Mouse (Mus musculus): ENCODE data around the gene Fnip1. TPM values are rescaled to one million over a fixed set of nuclear protein-coding genes. Genes with fewer than 3 reads are reported as not detected.
"Not testable (repeated sequence)": the region's sequence is repeated elsewhere in the genome, so short reads cannot be mapped to it uniquely, and the experiment has no call there.

Gene Fnip1
- total RNA-seq (2021) = 10 to 100 TPM; 26.8 to 31.1 TPM
- long read RNA-seq, experiment 1, full-length matches to known transcripts = 5 of 12 reads
- long read RNA-seq, experiment 1, partial matches to known transcripts = 4 of 12 reads
- long read RNA-seq, experiment 1, other reads (novel, unspliced or antisense) = 3 of 12 reads
- long read RNA-seq, experiment 2, full-length matches to known transcripts = 8 of 14 reads
- long read RNA-seq, experiment 2, partial matches to known transcripts = 4 of 14 reads
- long read RNA-seq, experiment 2, other reads (novel, unspliced or antisense) = 2 of 14 reads

DNA sequence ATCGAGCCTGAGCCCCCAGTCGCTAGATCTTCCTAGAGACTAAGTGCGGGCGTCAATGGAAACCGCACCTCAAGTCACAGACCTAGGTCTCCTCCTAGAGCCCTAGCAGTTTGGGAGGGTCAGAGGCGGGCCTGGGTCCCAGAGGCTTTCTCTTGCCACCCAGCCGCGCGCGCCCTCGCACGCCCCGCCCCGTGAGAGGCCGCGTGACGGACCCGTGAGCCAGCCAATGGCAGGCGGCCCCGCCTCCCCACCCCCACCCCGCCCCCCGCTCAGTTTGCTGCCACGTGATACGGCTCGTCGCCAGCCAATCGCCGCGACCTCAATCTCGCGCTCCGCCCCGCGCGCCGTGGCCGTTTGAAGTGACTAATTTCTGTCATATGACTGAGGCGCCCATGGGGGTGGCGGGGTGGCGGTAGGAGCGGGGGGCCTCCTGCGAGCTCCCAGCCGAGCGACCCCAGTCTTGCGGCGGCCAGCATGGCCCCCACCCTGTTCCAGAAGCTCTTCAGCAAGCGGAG is at the start of gene Fnip1:
Gene Fnip1, plus strand, starts transcription at position 377 of the 515 bp plus-strand sequence.
- peak; percentile 89 to 92 for DNase-seq (ENCODE audit: low spot score in 2 of 2)

DNA sequence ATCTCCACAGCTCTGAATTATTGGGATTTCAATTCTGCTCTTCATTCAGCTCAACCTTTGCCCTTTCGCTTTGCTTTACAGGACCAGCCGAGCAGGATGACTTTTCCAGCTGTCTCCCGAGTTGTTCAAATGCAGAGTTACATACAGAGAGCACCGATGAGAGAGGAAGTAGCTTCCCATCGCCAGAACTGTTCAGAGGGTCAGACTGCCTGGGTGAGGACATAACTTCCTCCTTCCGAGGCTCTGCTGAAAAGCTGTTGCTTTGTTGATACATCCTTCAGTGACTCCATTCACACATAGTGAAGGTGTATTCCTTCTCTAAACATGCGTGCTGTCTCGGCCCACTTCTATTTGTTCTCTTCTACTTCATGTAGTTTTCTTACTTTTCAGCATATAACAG is 47.6 kb upstream of the Fnip1 start:
- DNase-seq (ENCODE audit: low spot score in 2 of 2) = no peak

DNA sequence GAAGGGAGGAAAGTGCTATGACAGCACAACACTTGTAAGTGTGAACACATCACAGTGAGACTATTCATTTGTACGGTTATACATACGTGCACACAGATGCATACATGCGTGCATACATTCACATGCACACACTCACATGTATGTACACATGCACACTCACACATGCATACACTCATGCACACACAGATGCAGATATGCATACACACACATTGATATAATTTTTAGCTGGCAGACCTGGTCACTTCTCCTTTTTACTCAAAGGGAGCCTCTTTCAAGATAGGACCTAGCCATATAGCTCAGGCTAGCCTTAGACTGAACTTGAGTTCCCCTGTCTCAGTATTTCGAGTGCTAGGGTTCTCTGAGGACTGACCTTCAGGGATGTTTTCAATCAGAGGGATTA is 46.7 kb upstream of the Fnip1 start:
- no peak for DNase-seq (ENCODE audit: low spot score in 2 of 2)

DNA sequence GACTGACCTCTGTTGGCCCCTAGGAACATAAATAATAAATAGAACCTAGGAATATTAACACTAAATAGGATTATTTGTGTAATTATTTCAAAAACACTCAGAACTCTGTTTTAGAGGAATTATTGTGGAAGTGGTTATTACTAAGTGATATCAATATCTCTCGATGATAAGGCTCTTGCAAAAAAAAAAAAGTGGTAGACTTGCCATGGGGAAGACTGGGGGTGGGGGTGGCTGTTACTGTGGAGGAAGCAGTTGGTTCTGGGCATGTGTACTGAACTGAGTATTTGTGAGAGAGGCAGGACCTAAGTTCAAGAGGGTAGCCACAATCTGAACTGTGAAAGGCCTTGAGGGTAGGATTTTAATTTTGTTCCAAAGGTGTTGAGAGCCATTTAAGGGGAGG is 41.3 kb upstream of the Fnip1 start:
- DNase-seq (ENCODE audit: low spot score in 2 of 2) = no peak

DNA sequence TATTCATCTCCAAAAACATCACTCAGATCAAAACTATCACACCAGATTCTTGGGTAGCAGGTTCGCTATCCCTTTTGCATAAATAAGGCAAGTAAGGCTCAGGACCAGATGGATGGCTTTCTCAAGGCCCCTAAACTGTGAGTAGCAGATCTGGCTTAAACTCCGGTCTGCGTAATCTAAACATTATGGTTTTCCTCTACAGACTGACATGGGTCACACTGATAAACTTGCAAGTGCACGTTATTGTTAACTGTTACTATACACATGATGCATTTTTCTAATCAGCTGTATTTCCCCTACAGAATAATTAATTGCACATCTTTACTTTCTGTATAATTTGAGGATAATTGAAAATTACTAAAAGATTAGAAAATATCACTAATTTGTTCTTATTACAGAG is 39.9 kb upstream of the Fnip1 start:
- DNase-seq (ENCODE audit: low spot score in 2 of 2) = no peak

DNA sequence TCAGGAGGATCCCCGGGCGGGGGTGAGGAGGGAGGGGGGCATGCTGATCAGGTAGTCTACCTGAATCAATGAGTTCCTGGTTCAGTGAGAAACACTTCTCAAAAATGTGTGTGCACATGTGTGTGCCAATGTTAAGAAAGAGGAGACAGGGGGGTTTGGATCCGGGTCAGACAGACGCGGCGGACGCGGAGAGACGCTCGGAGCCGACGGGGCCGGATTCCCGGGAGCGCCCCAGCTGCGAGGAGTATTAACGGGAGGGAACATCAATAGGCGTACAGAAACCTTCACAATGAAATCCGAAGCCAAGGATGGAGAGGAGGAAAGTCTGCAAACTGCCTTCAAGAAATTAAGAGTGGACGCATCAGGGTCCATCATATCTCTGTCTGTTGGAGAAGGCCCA is 37.2 kb upstream of the Fnip1 start:
- DNase-seq (ENCODE audit: low spot score in 2 of 2) = not testable (repeated sequence)

DNA sequence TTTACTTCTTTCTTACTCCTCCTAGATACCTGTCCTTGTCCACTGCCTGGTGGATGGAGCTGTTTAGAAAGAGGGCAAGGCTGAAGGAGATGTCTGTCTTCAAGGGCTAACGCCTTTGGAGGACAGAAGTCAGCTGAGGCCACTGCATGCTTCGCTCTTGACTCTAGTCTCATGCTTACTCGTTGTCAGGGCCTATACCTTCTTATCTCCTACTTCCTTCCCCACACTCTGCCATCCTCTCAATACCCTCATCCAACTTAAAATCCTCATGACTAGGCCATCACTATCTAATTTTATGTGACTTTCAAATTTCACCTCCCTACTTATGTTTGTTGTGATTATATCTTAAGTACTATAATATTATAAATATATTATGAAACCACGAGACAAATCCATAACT is 33.1 kb upstream of the Fnip1 start:
- DNase-seq (ENCODE audit: low spot score in 2 of 2) = no peak

DNA sequence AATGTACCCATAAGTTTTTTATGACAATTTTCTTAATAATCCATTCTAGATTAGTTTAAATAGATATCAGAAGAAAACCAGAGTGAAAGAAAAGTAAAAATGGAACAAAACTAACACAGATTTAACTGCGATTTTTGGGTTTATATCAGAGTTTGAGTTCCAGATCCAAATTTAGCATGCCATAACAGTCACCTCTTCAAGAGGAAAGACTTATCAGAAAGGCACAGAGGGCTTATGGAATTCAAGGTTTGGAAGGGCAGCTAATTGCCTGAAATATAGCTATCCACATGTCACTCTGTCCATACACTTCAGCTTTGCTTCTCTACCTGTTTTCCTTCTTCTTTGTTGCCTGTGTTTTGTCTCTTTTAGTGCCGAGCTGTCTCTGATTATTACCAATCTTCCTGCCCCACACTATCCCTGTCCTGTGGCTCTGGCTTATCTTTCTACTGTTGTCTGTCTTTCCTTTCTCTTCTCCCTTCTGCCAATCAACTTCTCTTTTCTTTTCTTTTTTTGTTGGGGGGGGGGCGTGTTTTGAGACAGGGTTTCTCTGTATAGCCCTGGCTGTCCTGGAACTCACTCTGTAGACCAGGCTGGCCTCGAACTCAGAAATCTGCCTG is 31.0 kb upstream of the Fnip1 start:
- no peak for DNase-seq (ENCODE audit: low spot score in 2 of 2)

DNA sequence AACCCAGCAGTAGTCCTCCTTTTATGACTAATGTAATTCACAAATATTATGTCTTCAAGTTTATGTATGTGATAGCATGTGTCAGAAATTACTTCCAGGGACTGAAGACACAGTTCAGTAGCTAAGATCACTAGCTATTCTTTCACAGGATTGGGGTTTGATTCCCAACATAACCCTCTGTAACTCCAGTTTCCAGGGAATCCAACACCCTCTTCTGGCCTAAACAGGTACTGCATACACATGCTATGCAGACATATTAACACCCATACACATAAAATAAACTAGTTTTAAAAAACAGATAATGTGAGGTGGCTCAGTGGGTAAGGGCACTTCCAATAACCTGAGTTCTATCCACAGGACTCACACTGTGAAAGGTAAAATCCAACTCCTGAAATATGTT is 27.4 kb upstream of the Fnip1 start:
- DNase-seq (ENCODE audit: low spot score in 2 of 2) = no peak

DNA sequence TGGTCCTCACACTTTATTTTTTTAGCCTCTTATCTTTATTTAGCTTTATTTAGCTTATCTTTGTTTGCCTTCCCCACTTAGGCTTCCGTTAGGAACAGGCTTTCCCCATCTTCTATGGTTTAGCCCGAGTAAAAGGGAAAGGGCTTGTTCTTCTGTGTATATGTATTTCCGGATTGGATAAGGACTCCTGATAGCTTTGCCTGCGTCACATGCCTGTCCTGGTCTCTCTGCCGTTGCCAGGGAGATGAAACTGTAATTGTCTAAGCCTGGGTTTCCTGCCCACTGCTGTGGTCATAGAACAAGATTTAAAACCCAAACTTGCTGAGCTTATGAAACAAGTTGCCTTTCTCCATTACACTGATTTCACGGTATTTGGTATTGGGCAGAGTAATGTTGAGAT is 25.0 kb upstream of the Fnip1 start:
- no peak for DNase-seq (ENCODE audit: low spot score in 2 of 2)

DNA sequence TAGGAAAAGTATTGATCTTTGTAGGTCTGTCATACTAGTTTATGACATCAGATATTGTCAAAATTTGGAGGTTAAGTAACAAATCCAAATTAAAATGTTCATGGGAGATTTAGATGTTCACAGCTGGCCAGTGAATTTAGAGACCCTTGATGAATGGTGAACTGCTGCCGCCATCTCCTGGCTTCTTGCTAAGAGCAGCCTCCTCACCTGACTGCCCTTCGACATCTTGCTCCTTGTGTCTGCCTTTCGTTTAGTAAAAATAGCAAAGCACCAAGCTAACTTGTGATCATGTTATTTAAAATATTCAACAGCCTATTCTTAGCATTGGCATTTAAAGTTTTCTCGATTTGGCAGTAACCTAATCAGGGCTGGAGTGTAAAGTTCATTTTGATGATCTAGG is 15.0 kb upstream of the Fnip1 start:
- DNase-seq (ENCODE audit: low spot score in 2 of 2) = no peak

DNA sequence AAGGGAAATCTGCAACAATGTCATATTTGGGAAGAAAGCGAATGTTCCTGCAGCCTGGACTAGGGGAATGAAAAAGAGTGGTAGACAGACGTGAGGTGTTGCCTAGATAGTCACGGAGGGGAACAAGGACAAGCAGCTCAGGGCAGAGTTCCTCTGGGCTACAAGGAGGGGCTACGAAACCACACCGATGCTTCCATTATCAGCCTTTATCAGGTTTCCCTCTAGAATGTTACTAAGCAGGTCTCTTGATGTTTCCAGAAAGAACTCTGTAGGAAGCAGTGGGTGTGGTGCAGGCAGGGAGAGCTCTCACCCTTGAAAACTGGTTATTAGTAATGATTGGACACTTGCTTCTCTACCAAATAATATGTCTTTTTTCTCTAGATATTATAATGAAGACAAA is 11.7 kb upstream of the Fnip1 start:
- DNase-seq (ENCODE audit: low spot score in 2 of 2) = no peak

DNA sequence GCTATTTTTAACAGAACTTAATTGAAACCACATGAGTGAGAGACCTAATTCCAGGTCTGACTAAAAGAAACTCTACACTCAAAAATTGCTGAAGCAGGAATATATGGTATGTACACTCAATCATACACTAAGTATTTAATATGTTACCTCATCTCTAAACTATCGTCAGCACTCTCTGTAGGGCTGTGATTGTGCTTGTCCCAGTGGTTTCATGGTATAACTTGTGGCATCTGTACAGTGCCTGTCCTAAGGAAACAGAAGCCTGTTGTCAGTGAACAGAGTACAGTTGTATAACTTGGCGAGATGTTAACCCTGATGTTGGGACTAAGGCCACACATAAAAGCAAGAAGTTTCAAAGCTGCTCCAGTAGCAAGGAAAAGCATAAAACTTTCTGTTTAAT is 10.9 kb upstream of the Fnip1 start:
- DNase-seq (ENCODE audit: low spot score in 2 of 2) = no peak

DNA sequence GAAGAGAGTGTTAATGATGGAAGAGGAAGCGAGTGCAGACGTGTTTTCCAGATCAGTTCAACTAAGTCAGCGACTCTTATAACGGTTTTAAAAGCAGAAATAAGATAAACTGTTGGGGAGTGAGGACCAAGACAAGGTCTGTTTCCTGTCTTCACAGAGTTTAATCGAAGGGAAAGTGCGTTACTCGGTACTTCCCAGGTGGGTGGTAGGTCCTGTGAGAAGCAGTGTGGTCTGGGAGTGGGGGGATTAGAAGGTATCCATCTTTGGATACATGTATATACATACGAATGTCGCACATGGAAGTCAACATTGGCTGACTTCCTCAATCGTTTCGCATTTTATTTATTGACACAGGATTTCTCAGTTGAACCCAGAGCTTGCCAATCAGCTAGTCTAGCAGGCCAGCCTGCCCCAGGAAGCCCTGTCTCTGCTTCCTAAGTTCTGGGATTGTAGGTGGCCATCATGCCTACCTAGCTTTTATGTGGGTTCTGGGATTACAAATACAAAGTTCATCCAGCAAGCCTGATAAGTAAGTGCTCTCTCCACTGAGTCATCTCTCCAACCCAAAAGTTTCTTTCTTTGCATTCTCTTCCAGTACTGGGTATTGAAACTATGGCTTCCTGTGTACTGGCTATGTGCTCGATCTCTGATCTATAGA is 10.2 kb upstream of the Fnip1 start:
- no peak for DNase-seq (ENCODE audit: low spot score in 2 of 2)

DNA sequence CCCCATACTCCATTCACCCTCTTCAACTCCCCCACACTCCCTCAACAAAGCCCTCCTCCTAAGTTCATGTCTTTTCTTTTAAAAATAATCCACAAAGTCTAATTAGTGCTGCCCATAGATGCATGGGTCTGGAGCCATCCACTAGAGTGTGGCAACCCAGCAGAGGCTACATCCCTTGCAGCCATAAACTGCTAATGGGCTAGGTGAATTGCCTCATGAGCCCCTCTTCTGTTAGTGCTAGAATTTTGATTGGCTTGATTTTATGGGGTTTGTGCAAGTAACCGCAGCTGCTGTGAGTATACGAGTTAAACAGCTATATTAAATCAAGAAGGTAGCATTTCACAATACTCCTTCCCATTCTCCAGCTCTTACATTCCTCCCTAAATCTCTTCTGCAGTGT is 8.8 kb upstream of the Fnip1 start:
- no peak for DNase-seq (ENCODE audit: low spot score in 2 of 2)

DNA sequence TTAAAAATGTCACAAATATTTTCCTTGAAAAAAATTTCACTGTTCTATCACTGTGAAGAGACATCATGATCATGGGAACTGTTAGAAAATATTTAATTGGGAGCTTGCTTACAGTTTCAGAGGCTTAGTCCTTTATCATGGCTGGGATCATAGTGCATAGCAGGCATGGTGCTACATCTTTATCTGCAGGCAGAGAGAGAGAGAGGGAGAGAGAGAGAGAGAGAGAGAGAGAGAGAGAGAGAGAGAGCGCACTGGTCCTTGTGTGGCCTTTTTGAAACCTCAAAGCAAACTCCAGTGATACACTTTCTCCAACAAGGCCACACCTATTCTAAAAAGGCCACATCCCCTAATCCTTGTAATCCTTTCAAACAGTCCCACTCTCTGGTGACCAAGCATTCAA is 2.2 kb upstream of the Fnip1 start:
- DNase-seq (ENCODE audit: low spot score in 2 of 2) = no peak

DNA sequence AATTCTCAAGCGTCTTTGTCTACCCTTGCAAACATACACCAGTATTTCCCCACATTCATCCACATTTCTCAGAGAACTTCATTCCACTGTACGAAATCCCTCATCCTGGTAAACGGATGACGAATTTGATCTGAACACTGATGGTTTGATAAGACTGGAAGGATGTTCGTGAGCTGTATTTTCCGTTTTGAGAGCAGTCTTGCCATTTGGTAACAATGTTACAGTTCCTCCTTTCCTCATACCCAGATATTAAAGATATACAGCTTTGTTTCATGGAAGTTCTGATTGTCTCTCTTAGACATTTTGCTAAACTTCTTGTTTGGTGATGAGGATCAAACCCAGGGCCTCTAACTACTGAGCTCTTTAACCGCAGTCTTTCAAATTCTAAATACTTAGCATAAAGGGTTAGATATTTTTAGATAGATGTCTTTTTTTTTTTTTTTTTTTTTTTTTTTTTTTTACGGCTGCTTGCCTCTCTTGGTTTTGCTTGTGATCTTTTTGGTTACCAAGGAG is 633 bp upstream of the Fnip1 start:
- no peak for DNase-seq (ENCODE audit: low spot score in 2 of 2)

DNA sequence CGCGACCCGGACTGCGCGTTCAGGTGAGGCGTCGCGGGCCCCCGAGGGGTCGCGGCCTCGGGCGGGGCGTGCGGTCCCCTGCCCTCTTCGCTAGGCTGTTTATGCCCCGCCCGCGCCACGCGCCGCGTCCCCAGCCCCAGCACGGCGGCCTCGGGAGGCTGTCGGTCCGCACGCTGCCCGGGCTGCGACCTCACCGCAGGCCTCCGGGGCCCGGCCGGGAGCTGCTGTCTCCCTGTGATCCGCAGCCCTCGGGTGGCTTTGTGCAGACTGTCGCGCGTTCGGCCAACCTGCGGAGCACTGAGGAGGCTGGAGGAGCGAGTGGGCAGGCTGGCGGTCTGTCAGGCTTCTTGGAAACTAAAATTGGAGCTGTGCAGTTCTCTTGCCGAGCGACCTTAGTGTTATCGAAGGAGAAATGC is 375 bp downstream of the Fnip1 start:
- peak; percentile 59 to 65 for DNase-seq (ENCODE audit: low spot score in 2 of 2)

DNA sequence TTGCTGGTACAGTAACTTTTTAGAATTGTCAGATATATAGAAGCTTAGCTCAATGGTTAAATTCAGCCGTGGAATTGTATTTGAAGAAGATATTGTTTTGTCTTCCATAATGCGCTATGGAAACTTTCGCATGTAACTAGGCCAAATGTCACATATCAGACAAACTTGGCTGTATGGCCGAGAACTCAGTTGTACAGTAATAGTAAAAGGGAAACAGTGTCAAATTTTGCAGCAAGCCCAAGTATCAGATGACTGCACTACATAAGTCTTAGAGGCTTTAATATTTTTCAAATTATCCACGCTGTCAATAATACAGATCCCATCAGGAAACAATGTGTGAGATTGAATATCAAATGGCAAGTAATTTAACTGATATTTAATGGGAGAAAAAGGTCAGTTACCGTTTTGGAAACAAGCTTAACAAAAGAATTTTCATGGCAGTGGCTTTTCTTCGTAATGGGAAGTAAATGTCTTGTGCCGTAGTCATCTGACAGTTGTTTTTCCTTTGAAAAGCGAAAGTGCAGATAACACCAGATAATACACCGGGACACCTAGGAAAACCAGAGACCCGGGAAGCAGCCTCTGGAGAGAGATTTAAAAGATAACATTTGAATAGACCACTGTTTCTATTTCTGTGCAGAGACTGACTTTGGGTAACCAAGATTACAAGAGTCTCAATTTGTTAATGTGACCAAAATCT is 1.1 kb downstream of the Fnip1 start:
- DNase-seq (ENCODE audit: low spot score in 2 of 2) = no peak

DNA sequence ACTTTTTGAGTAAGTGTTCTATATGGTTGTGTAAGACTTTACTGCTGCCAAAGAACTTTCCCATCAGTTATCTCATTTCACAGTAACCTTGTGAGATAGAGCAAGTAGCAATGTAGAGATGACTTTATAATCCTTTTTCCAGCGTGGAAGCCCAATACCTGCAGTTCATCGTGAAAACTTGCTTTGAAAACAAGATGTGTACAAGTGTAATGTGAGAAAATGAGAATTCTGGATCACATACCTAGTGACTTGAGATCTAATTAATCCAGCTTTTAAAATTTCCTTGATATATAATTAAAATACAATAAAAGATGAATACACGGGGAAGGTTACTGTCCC is 1.7 kb downstream of the Fnip1 start:
- DNase-seq (ENCODE audit: low spot score in 2 of 2) = no peak

DNA sequence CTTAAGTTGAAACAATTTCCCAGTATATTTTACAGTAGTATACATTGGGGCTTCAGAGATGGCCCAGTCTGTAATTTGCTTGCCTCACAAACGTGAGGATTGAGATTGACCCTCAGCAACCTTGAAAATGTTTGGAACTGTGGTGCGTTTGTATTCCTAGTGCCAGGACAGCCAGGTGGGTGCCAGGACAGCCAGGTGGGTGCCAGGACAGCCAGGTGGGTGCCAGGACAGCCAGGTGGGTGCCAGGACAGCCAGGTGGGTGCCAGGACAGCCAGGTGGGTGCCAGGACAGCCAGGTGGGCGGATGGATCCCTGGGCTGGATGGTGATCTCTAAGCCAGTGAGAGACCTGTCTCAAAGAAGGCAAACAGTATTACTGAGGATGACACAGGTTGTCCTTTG is 12.8 kb downstream of the Fnip1 start:
- DNase-seq (ENCODE audit: low spot score in 2 of 2) = not testable (repeated sequence)

DNA sequence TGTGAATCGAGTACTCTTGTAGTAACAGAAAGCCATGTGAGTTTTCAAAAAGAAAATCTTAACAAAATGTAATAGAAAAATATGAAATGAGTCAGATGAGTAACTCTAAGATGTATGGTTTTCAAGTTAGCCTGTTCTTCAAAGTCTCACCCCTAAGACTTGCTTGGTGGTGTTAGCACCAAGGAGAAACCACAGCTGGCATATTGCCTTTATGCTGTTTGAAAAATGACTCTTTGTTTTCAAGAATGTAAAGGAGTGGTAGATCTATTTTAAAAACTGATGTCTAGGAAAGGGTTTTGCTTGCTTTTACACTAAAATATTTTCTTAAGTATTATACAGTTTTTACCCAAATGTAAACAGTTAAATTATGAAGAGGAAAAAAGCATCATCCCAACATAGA is 16.5 kb downstream of the Fnip1 start:
- no peak for DNase-seq (ENCODE audit: low spot score in 2 of 2)
